In the genomic region with DNA sequence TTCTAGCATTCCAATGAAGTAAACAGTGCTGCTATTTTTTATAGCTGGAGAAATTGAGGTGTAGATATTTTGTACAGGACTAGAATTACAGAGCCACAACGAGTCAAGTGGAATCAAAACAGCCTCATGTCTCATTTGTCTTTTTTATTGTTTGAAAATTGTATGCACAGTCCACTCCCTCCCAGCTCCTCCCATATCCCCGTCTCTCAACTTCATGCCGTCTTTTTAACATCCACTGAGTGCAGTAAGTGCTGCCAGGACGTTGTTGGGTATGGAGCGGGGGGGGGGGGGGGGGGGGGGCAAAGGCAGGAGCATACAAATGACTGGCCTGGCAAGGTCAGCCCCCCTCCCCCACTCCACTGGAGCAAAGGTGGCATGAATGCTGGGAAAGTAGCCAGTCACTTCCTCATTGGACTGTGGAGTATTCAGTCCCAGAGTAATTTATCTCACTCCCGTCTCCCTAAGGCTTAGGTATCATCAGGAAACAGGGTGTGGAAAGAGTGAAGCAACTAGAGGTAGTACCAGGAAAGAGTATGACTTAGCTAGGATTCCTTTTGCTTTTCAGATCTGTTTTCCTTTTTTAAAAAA, we compare ENCODE assay signal across 16 mouse cellular contexts. TPM values are rescaled to one million over a fixed set of nuclear protein-coding genes. Genes with fewer than 3 reads are reported as not detected.
DNase-seq lines count a peak whose midpoint lies in the region; ATAC-seq and TF ChIP-seq lines count a peak whose summit lies in the region.
"Had no signal": no experiment of that assay in that cellular context is flagged by ENCODE, and none has a peak within 500 bp of the region (broad histone marks: within the 10 kb centered on the region; RNA-seq: fewer than 3 reads in every experiment).

No protein-coding gene starts in this region.

- no peak overlapping the region for H3K4me2 ChIP-seq in liver, postnatal 0 days (ENCODE audit: low read depth, low read length)
- H3K4me2 ChIP-seq in hindbrain, postnatal 0 days (ENCODE audit: low read depth, low read length), result no peak overlapping the region
- H3K4me2 ChIP-seq: embryonic facial prominence, embryonic 15.5 days; heart, embryonic 15.5 days; limb, embryonic 13.5 days had no signal

- TF ChIP-seq EP300 in liver, postnatal 0 days (IDR thresholded peaks at IDR 0.05; ENCODE audit: low read depth), result no peak

- H3K27ac ChIP-seq in liver, postnatal 0 days (ENCODE audit: low read depth), result peak overlapping the region; percentile 12; the same call in 1 of the 2 replicates
- no peak overlapping the region for H3K27ac ChIP-seq in kidney, adult 2 months (ENCODE audit: insufficient read depth, low read depth, low read length)
- H3K27ac ChIP-seq in hindbrain, postnatal 0 days, result no peak overlapping the region
- H3K27ac ChIP-seq: embryonic facial prominence, embryonic 15.5 days; heart, embryonic 15.5 days; limb, embryonic 13.5 days; macrophage had no signal

- peaks cover 3% of the 10 kb centered on the region; the same call in 1 of the 2 replicates for H3K36me3 ChIP-seq in liver, postnatal 0 days (replicated peaks; ENCODE audit: insufficient read depth, low read length)
- H3K36me3 ChIP-seq in kidney, adult 2 months (ENCODE audit: control insufficient read depth, insufficient read depth, low read length), result no peaks in the 10 kb centered on the region
- H3K36me3 ChIP-seq in hindbrain, postnatal 0 days (ENCODE audit: insufficient read depth, low read length), result no peaks in the 10 kb centered on the region
- H3K36me3 ChIP-seq: embryonic facial prominence, embryonic 15.5 days; heart, embryonic 15.5 days; limb, embryonic 13.5 days had no signal

- H3K4me1 ChIP-seq in liver, postnatal 0 days (ENCODE audit: insufficient read depth), result no peaks in the 10 kb centered on the region
- H3K4me1 ChIP-seq in kidney, adult 2 months (ENCODE audit: control insufficient read depth, insufficient read depth, low read length), result no peaks in the 10 kb centered on the region
- H3K4me1 ChIP-seq in hindbrain, postnatal 0 days (ENCODE audit: insufficient read depth, low read length), result no peaks in the 10 kb centered on the region

- no peak overlapping the region for H3K4me3 ChIP-seq in liver, postnatal 0 days (ENCODE audit: low read depth, low read length)
- H3K4me3 ChIP-seq in kidney, adult 2 months (ENCODE audit: insufficient read depth, low read depth, low read length), result no peak overlapping the region
- H3K4me3 ChIP-seq in hindbrain, postnatal 0 days (ENCODE audit: low read length), result no peak overlapping the region
- H3K4me3 ChIP-seq: embryonic facial prominence, embryonic 15.5 days; heart, embryonic 15.5 days; limb, embryonic 13.5 days had no signal

- no peak for TF ChIP-seq CTCF in liver, postnatal 0 days (IDR thresholded peaks at IDR 0.05; ENCODE audit: low read depth)
- TF ChIP-seq CTCF in kidney, adult 2 months (conservative IDR thresholded peaks at IDR 0.05; ENCODE audit: insufficient read depth, insufficient read length, low read depth, low read length), result no peak
- no peak for TF ChIP-seq CTCF in hindbrain, postnatal 0 days (IDR thresholded peaks at IDR 0.05; ENCODE audit: low read depth)

- 32% methylated on average over 6 of the region's 6 CpGs for WGBS in liver, postnatal 0 days (ENCODE audit: insufficient replicate concordance)
- 4% methylated on average over 6 of the region's 6 CpGs for WGBS in kidney, adult 2 months
- WGBS in hindbrain, postnatal 0 days, result 24% methylated on average over 6 of the region's 6 CpGs

- peak; percentile 63 for ATAC-seq in liver, postnatal 0 days
- no peak for ATAC-seq in hindbrain, postnatal 0 days

- H3K27me3 ChIP-seq in liver, postnatal 0 days (ENCODE audit: insufficient read depth, low read length), result no peaks in the 10 kb centered on the region
- H3K27me3 ChIP-seq in kidney, adult 2 months (replicated peaks; ENCODE audit: control insufficient read depth, insufficient read depth, low read length), result no peaks in the 10 kb centered on the region
- no peaks in the 10 kb centered on the region for H3K27me3 ChIP-seq in hindbrain, postnatal 0 days (ENCODE audit: insufficient read depth, low read length)
- H3K27me3 ChIP-seq: CH12.LX; embryonic facial prominence, embryonic 15.5 days; heart, embryonic 15.5 days; limb, embryonic 13.5 days had no signal

- no peaks in the 10 kb centered on the region for H3K9me3 ChIP-seq in liver, postnatal 0 days (ENCODE audit: low read length)
- H3K9me3 ChIP-seq in hindbrain, postnatal 0 days (ENCODE audit: low read length), result no peaks in the 10 kb centered on the region
- H3K9me3 ChIP-seq: embryonic facial prominence, embryonic 15.5 days; heart, embryonic 15.5 days; limb, embryonic 13.5 days had no signal

- intact Hi-C loops in heart, postnatal 10 days (cut with DNase I), result loop anchor here (2.0 to 5.0 kb wide), 4 partner anchors 104 to 627 kb away; no protein-coding TSS in a partner anchor

- H3K9ac ChIP-seq in liver, postnatal 0 days (replicated peaks), result no peak overlapping the region
- H3K9ac ChIP-seq in hindbrain, postnatal 0 days (replicated peaks; ENCODE audit: low read length), result no peak overlapping the region
- H3K9ac ChIP-seq: embryonic facial prominence, embryonic 15.5 days; heart, embryonic 15.5 days; limb, embryonic 13.5 days had no signal

- DNase-seq in liver, postnatal 0 days, result peak; percentile 76
- DNase-seq in liver, result no peak
- DNase-seq in heart, postnatal 10 days, result peak; percentile 73 to 82
- DNase-seq in kidney, adult 2 months, result peak; percentile 92
- DNase-seq in ovary, postnatal 14 days (ENCODE audit: low spot score), result peak; percentile 29
- DNase-seq in neural tube, embryonic 10.5 days (ENCODE audit: extremely low spot score, low spot score), result no peak
- no peak for DNase-seq in hindbrain, postnatal 0 days (ENCODE audit: low spot score)
- DNase-seq in T-cell, adult 2 months (ENCODE audit: low spot score), result no peak
- DNase-seq: cerebellum, postnatal 36 days; retina, postnatal 1 day; thymus, postnatal 36 days had no signal

- TF ChIP-seq POLR2A in kidney, adult 2 months (IDR thresholded peaks at IDR 0.05; ENCODE audit: low read depth, low read length), result no peak

RNA-seq across cellular contexts. Expression of gene Bhmt, which starts 23.3 kb away (rescaled TPM):
- polyA plus RNA-seq in liver, postnatal 0 days (2015; fragmentation: Nextera tagmentation; extraction: Ambion mirVana), result 2,026 and 2,087 TPM in 2 replicates
- total RNA-seq in heart, postnatal 10 days (2021), result not detected
- polyA plus RNA-seq in kidney, adult 2 months (2012; rRNA removed), result 20.3 and 26.4 TPM in 2 replicates
- 0.05 TPM in 1 of 2 replicates, not detected in the other for total RNA-seq in hindbrain, postnatal 0 days (2014; rRNA removed)
- polyA plus RNA-seq in hindbrain, postnatal 0 days (2015; fragmentation: Nextera tagmentation; extraction: Ambion mirVana), result 0.98 and 1.1 TPM in 2 replicates
- total RNA-seq: CH12.LX had no signal
- polyA plus RNA-seq: embryonic facial prominence, embryonic 15.5 days; limb, embryonic 13.5 days; macrophage had no signal

RNA-seq across cellular contexts. Expression of gene Bhmt2, which starts 59.6 kb away (rescaled TPM):
- polyA plus RNA-seq in liver, postnatal 0 days (2015; fragmentation: Nextera tagmentation; extraction: Ambion mirVana), result 162 and 166 TPM in 2 replicates
- total RNA-seq in heart, postnatal 10 days (2021), result not detected
- 48.9 and 54.5 TPM in 2 replicates for polyA plus RNA-seq in kidney, adult 2 months (2012; rRNA removed)
- total RNA-seq in hindbrain, postnatal 0 days (2014; rRNA removed), result not detected in 2 replicates
- 0.05 and 0.14 TPM in 2 replicates for polyA plus RNA-seq in hindbrain, postnatal 0 days (2015; fragmentation: Nextera tagmentation; extraction: Ambion mirVana)
- total RNA-seq: CH12.LX had no signal
- polyA plus RNA-seq: embryonic facial prominence, embryonic 15.5 days; heart, embryonic 15.5 days; macrophage had no signal

RNA-seq across cellular contexts. Expression of gene Dmgdh, which starts 59.8 kb away (rescaled TPM):
- polyA plus RNA-seq in liver, postnatal 0 days (2015; fragmentation: Nextera tagmentation; extraction: Ambion mirVana), result 67.3 and 69.2 TPM in 2 replicates
- not detected for total RNA-seq in heart, postnatal 10 days (2021)
- 39.6 and 41.0 TPM in 2 replicates for polyA plus RNA-seq in kidney, adult 2 months (2012; rRNA removed)
- 0.07 and 0.21 TPM in 2 replicates for total RNA-seq in hindbrain, postnatal 0 days (2014; rRNA removed)
- polyA plus RNA-seq in hindbrain, postnatal 0 days (2015; fragmentation: Nextera tagmentation; extraction: Ambion mirVana), result 0.28 and 0.43 TPM in 2 replicates
- polyA plus RNA-seq: embryonic facial prominence, embryonic 15.5 days; limb, embryonic 13.5 days; macrophage had no signal

Comparison
In these comparisons a context has a peak if more than half of its experiments do, and no peak if none do; other contexts are left out.
1. DNase-seq: peak in liver, postnatal 0 days (single experiment), heart, postnatal 10 days (2 of 2), kidney, adult 2 months (single experiment) and ovary, postnatal 14 days (single experiment); none in liver (single experiment), neural tube, embryonic 10.5 days (single experiment), hindbrain, postnatal 0 days (single experiment) and T-cell, adult 2 months (single experiment).
2. RNA of gene Bhmt, which starts 23.3 kb away (polyA plus RNA-seq): 2,026 to 2,087 TPM in liver, postnatal 0 days; 20.3 to 26.4 TPM in kidney, adult 2 months and 0.98 to 1.1 TPM in hindbrain, postnatal 0 days; every median in the first group is over 10 times any median in the second.
3. RNA of gene Bhmt2, which starts 59.6 kb away (polyA plus RNA-seq): 162 to 166 TPM in liver, postnatal 0 days and 48.9 to 54.5 TPM in kidney, adult 2 months; 0.05 to 0.14 TPM in hindbrain, postnatal 0 days; every median in the first group is over 10 times any median in the second.
4. RNA of gene Dmgdh, which starts 59.8 kb away (polyA plus RNA-seq): 67.3 to 69.2 TPM in liver, postnatal 0 days and 39.6 to 41.0 TPM in kidney, adult 2 months; 0.28 to 0.43 TPM in hindbrain, postnatal 0 days; every median in the first group is over 10 times any median in the second.